Mouse (Mus musculus) retina, embryonic 14.5 days (tissue): Measurements from ENCODE around the gene Morn5.

Experiments
- DNase-seq: peaks from one replicate; pipeline ENCODE4 v3.0.0-alpha.2; 2015; ENCODE audit warnings: low spot score

Gene Morn5

DNA sequence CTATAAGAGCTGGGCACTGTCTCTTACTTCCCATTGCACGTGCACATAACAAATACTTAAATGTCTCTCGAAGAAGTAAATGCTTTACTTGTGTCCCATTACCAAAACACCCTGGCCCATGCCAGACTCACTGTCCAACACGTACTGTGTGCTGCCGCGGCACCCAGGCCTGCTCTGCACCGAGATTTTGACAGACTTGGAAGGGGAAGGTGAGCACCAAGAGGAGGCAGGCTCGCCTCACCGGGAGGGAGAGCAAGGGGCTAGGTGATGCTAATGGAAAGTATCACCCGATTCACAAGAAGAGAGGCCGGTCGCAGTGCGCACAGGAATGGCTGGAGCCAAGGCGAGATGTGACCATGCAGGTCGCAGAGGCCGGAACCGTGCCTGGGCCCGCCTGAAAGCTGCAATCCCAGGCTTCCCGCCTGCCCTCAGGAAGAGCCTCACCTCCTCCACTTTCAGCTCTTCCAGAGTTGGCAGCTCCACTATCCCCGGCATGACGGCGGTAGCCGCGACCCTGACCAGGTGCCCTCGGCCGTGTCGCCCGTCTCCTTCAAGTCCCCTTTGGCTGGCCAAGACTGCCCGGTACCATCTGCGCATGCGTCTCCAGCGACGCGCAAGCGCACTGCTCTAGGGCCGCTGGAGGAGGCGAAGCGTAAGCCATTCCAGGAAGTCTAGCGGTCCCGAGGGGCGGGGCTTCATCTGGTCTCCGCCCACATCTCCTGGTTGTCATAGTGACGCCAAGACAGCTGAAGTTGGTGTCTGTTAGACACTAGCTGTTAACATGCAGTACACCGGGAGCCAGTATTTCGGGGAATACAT lies at the start of gene Morn5, which contains the start of gene Ndufa8:
Gene Morn5, plus strand, starts transcription at position 711 of the 819 bp plus-strand sequence.
Gene Ndufa8, minus strand, starts transcription at position 659 of the 819 bp plus-strand sequence.
- DNase-seq, result peak; percentile 100

DNA sequence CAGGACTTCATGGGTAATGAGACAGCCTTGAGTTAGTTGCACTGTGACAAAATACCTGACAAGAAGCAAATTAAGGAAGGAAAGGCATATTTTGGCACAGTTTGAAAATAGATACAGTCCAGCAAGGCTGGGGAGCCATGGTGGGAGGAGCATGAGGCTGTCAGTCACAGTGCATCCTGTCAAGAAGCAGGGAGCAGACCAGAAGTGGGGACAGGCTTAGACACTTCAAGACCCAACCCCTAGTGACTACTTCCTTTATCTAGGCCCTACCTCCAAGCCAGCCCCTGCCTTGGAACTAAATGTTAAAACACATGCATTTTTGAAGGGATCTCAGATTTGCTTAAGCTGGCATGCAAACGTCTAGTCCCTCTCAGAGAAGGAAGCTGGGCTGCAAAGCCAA lies 48.9 kb upstream of the Morn5 start:
- no peak for DNase-seq

DNA sequence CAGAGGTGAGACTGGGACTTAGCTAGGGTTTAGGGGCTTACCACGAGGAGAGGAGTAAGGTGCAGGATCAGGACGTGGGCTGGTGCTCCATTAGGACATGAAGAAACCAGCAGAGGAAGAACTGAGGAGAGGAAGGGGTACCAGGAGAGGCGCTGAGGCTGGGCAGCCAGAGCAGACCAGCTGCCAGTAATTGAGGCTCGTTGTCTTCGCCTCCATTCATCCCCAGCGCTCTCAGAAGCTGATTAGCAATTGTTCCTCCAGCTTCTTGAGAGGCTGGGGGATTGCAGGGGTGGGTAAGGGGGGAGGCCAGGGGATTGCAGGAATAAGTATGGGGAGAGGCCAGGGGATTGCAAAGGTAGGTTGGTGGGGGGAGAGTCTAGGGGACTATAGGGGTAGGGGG lies 47.1 kb upstream of the Morn5 start:
- no peak for DNase-seq

DNA sequence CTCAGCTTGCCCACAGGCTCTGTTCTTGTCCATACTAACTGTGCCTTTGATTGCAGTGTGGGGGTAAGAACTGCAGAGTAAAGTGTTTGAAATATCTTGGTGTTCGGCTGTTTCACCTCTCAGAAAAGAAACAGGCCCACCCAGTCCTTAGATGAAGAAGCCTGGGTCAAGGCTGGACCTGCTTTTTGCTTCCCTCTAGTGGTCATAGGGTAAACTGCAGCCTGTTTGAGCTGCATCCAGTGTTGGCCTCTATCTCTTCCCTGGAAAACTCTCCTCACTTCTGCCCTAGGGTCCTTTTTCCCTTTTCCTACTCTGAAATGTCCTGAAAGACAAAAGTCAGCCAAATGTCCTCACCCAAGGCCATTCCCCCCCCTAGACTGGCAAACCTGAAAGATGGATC lies 41.2 kb upstream of the Morn5 start:
- peak; percentile 87 for DNase-seq

DNA sequence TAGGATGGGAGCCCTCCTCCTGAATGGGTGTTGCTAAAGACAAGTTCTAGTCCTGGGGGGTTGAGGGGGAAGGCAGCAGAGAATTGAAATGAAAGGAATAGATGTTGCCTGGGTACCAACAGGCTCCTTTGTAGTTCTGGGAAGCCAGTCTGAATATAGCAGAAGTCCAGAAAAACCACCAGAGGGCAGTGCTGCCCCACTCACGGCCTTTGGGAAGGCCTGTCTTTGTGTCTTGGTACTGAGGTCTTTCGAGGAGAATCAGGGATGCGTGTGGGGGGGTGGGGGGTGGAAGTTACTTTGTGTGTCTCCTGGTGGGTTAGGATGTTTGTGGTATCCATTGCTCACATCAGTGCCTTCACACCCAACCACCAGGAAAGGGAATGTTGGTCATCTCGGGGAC lies 39.9 kb upstream of the Morn5 start:
- DNase-seq, result peak; percentile 91

DNA sequence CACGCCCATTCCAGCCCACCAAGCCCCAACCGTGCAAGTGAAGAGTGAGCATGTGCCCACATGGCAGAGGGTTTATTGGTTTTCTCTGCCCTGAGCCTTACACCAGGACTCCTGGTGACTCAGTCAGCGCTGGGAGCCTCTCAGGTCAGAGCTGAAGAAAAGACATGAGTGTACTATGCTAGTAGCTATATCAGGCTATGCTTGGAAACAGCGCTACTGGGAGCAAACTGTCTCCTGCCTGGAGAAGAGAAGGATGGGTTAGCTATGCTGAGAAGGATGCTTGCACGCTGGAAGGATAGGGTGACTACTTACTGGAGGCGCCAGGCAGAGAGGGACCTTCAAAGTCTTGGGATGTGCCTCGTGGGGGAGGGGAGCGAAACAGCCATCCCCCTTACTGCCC lies 38.7 kb upstream of the Morn5 start:
- no peak for DNase-seq

DNA sequence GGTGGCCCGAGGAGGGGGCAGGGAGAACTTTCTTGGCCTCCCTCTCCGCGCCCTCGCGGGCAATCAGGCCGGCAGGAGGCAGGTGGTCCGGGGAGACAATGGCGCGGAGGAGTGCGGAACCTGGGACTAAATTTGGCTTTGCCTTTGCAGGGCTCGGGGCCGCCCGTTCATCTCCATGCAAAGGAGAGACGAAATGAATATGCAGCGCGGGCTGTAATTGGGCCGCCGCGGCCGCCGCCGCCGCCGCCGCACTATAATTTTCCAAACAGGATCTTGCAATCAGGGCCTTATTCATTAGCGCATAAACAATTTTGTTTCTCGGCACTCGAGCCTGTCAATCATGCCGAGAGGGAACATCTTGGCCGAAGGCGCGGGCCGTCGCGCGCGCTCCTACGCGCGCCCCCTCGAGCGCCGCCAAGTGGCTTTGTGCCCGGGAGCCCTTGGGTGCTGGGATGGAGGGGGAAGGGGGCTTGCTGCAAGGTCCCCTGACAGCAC lies 37.9 kb upstream of the Morn5 start:
- DNase-seq, result peak; percentile 54

DNA sequence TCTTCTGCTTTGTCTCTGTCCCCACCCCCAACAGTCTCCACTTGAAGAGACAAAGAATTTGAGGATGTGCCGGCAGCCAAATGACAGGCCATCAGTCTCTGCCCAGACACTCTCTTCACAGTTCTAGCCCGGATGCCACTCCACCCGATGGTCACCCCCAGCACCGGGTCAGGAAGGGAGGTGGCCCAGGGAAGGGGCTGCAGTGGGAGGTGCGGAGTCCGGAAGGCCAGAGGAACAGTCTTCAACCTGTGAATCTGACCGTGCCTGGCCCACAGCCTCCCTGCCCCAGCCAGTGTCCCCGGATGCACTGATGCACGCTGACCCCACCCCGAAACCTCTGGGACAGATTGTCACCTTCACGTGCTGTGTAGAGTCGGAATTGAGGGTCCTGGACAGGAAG lies 36.2 kb upstream of the Morn5 start:
- DNase-seq, result no peak

DNA sequence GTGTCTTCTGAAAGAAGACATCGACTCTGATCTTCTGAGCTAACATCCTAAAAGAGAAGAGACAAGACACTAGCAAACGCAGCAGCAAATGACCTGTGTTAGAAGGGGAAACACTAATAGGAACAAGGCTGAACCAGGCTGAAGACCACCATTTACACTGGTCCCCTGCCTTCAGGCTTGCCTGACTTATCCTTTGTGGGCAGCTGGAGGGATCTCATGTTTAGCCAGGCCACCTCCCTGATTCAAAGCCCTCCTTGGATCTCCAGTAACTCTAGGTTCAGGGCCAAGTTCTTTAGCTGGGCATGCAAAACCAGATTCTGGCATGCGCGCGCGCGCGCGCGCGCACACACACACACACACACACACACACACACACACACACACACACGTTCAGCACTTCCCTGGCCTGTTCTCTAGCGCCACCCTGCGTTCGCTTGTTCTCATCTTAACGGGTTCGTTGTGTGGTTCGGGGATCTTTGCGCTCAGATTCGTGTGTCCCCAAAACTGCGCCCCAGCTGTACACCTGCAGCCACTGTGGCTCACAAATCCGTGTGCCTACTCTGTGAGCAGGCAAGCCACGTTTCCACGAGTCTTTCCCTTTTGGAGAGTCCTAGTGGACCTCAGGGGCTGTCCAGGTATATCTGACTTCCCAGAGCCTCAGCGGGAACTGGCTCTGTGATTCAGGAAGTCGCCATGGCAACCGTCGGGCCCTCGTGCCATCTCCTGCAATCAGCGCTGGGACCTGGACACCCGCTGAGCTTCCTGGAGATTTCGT lies 27.7 kb upstream of the Morn5 start:
- DNase-seq, result peak; percentile 82

DNA sequence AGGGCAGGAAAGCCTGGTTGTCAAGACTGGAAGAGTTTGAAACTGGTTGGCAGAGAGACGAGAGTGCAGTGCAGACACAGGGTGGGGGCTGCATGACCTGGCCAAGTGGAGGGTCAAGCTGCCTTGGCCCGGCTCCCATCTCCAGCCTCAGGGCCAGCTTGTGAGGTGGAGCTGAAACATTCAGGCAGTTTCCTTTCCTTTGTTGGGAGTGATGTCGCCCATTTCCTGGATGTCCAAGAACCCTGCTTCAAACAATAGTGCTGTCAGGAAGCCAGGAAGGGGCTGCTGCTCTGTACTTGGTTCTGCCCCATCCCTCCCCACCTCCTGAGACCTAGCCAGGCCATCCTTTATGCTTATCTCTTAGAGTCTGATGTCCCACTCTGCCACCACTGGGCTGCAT lies 26.0 kb upstream of the Morn5 start:
- no peak for DNase-seq

DNA sequence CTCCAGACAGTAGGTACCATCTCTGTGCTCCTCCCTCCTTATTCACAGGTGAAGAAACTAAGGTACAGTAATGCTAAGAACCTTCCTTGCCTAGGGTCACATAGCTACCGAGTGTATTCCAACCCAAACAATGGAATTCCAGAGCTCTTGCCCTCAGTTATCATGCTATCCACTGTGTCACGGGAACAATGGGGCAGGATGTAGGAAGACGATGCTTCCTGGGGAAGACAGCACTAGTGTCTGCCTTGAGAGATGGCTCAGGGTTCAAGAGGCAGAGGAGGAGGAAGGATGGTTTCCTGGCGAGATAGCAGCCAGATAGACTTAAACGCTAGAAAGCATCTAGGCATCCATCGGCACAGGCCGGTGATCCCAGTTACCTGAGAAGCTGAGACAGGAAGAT lies 16.4 kb upstream of the Morn5 start:
- no peak for DNase-seq

DNA sequence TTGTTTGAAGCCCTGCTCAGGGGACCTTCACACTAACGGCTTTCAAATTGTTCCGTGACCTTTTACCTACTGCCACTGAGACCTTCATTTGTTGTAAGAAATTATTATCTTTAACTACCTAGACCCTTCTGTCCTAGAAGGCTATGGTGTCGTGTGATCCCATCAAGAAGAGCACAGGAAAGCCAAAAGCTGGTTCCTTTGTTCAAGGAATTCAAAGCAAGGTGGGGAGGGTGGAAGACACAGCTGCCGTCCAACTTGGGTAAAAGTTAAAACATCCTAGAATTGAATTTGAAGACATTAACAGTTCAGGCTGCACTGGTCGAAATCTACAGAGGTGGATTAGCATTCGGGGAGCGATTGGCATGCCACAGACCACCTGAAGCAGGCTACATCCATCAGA lies 15.3 kb upstream of the Morn5 start:
- DNase-seq, result no peak

DNA sequence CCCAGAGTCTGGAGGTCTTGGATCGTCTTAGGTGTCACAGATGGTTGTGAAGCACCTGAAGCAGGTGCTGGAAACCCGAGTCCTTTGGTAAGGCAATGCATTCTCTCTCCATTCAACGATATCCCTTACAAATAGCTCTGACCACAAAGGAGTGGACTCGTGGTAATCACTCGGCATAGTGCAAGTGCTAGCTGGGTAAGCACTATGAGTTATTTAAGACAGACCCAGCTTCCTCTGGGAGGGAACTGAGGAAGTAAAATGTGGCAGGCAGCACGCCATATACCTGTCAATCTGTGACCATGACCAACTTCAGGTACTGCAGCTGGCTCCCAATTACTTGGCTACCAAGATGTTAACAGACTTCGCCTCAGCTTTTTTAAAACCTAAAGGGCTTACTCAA lies 14.4 kb upstream of the Morn5 start:
- DNase-seq, result no peak

DNA sequence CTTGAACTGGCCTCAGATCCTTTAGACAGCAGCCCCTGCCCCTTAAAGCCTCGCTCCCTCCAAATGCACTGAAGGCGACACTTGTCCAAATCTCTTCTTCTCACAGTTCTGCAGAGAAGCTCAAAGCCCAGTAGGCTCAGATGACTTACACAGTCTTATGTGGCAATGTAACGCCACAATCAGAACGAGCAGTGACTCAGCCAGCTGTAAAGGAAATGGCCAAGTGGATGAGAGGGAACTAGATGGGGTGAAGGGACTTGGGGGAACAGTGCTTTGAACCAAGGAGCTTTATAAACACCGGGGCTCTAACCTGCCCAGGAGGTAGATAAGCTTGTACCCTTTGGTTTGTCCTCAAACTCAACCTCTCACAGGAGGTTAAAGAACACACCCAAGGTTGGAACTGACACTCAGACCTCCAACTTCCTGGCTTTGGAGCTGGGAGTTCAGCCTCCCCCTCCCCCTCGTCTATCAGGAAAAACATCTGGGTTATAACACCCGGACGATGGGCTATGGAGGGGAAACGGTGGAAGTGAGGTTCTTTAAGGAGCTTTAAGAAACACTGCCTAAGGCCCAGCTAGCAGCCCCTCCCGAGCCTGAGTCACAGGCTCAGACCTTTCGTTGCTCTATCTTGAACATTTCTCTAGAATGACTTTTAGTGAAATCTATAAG lies 13.7 kb upstream of the Morn5 start:
- DNase-seq, result no peak

DNA sequence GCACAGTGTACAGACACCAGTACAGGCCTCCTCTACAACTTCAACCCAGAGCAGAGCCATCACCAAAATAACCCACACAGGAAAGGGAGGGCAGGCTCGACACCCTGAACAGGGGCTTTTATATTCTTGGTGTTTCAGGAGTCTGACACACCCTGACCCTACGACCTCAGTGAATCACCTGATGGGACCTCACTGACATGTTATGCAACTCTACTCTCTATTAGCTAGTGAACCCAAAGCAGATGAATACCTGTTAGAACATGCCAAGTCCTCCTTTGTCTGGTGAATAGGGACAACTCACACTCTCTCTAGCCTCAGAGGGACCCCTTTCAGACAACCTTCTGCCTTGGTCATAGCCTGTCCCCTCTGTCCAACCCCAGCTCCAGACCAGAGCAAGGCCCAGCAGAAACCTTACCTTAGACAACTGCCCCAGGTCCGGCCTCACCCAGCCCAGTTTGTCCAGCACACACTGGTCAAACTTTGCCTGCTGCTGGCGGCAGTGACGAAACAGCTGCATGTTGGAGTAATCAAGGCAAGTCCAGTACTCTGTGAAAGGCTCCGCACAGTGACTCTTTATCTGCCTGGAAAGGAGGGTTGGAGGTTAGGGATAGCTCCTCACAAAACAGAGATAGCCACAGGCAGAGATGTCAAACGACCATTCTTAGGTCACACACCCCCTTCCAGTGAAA lies 9.8 kb upstream of the Morn5 start:
- no peak for DNase-seq

DNA sequence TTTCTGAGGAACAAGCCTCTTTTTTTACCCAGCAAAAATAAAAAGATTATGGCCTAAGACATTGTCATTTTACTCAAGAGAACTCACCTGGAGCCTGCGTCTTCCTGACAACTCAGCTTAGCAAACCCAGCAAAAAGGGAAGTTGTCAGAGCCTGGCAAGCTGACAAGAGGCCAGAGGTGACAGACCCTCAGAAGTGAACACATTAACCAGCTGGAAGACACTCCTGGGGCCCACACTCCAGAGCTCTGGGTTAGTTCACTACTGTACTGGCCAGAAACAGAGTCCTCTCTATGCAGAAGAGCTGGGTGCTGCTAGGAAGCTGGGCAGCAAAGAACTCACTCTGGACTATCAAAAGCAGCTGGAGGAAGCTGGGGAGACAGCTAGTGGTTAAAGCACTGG lies 8.4 kb upstream of the Morn5 start:
- no peak for DNase-seq

DNA sequence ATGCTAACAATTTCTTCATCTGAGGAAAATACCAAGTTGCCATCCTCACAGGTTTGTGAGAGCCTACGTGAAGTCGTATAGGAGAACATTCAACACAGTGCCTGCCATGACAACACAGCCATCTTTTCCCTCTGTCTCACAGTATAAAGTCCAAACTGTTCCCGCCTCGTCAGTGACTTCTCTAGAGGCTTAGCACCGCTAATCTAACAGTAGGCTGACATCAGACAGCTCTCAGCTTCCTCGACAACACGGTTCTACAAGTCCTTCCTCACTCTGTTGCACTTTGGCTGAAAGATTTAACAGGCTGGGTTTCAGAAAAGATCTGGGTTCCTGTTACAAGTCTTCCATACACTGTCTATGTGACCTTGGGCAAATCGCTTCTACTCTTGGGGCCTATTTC lies 1.1 kb upstream of the Morn5 start:
- no peak for DNase-seq

DNA sequence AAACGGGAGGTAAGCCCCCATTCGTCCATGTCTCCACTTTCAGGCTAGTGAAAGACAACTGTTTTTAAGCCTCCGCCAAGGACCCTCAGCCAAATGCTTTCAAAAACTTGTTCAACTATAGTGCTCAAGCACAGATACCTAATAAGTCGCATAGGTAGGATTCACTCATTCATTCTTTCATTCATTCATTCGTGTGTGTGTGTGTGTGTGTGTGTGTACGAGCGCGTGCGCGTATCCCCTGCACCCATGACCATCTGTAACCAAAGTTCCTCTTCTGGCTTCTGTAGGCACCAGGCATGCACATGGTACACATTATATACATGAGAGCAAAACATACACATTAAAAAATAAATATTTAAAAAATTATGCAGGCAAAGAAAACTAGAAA lies 303 bp downstream of the Morn5 start:
- no peak for DNase-seq

DNA sequence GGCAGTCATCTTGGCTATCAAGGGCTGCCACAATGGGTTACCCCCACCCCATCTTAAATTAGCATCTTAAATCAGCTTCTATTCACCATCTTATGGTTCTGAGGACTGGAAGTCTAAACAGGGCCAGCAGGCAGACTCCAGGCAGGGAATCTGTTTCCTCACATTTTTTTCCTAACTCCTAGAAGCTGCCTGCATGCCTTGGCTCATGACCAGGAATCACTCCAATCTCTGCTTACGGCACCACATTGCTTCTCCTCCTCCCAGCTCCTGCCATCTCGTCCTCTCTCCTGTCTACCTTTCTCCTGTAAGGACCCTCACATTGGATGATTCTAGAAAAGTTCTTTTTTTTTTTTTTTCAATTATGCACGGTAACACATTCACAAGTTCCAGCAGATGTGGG lies 4.0 kb downstream of the Morn5 start:
- DNase-seq, result no peak

DNA sequence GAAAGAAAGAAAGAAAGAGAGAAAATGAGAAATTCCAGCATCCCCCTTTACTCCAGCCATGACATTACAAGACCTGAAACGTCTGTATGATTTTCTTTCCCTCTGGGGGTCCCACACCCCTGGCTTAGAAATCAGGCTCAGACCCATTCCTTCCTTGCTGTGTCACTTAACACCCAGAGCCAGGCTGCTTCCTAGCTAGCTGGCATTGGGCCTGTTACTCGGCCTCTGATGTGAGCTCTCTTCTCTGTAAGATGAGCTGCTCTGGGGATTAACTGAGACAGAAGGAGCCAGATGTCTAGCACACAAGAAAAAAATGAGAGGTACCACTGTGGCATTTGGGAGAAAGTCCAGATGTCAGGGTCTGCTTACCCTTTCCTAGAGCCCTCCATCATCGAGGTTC lies 7.0 kb downstream of the Morn5 start:
- DNase-seq, result no peak

DNA sequence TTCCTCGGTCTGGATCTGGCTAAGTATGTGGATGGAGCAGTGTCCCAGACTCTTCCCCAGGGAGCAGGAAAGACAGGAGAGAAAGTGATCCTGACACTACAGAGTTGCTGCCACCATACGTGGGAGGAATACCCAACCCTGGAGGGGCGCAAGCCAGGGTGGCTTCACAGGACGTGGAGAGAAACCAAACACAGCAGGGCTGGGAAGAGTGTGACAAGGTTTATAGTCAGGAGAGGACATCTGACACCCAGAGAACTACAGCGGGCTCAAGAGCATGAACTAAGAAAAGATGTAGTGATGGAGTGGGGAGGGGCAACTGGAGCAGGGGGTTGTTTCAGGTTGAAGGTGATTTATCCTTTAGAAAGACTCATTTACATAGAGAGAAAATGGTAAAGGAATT lies 12.2 kb downstream of the Morn5 start:
- no peak for DNase-seq

DNA sequence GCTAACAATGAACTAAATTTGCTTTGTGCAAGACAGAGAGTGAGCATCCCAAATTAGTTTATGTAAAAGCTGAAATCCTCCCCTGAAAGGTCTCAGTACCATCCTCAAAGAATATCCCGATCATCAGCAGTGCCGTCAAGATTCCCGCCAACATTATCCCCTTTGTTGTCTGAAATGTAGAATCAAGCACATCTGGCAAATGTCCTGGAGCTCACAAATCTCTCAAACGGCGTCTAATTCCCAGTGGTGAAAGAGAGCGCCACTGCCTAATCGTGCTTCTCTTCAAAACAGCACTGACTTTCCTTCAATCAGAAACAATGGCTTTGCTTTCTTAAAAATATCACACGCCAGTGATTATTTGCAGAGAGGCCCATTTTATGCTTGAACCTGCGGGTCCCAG lies 17.9 kb downstream of the Morn5 start:
- DNase-seq, result no peak
